ENCODE assay signal across 14 mouse cellular contexts in the genomic region with DNA sequence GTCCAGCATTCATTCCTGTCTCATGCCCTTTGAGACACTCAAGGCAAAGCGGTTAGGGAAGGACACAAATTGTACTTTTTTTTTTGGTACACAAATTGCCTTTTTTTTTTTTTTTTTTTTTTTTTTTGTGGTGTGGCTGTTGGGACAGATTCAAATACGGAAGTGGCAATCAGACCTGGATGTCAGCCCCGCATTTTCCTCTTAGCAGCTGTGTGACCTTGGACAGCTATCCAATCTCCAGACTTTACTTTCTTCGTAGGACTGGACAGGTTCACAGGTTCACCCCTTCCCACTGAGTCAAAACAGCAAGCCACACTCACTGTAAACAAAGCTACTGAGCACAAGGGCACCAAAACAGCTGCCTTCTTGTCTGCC. TPM values are rescaled to one million over a fixed set of nuclear protein-coding genes. Genes with fewer than 3 reads are reported as not detected.
A peak's percentile ranks its signal among the peaks of the same experiment; 100 is the strongest.
DNase-seq lines count a peak whose midpoint lies in the region; ATAC-seq and TF ChIP-seq lines count a peak whose summit lies in the region.
"Had no signal": no experiment of that assay in that cellular context is flagged by ENCODE, and none has a peak within 500 bp of the region (broad histone marks: within the 10 kb centered on the region; RNA-seq: fewer than 3 reads in every experiment).

No protein-coding gene starts in this region.

- DNase-seq in midbrain, embryonic 11.5 days (ENCODE audit: low spot score, missing footprints) = no peak
- DNase-seq in cerebellum, adult 2 months = no peak
- DNase-seq: adrenal gland, adult 2 months; cerebellum, adult 9-11 months; gastrocnemius, postnatal 36 days; kidney, postnatal 10 days had no signal

- 0 out of 2 replicates have a peak overlapping the region, but pooled peaks have one; percentile 11 for H3K27ac ChIP-seq in intestine, embryonic 15.5 days
- H3K27ac ChIP-seq in intestine, postnatal 0 days (ENCODE audit: low read depth, low read length) = no peak overlapping the region
- H3K27ac ChIP-seq in midbrain, embryonic 11.5 days (ENCODE audit: low read depth, low read length) = peak overlapping the region; percentile 25; the same call in 1 of the 2 replicates
- no peak overlapping the region for H3K27ac ChIP-seq in midbrain, embryonic 13.5 days
- 0 out of 2 replicates have a peak overlapping the region, but pooled peaks have one; percentile 7 for H3K27ac ChIP-seq in stomach, embryonic 16.5 days (ENCODE audit: low read length)
- no peak overlapping the region for H3K27ac ChIP-seq in cerebellum, adult 2 months (ENCODE audit: insufficient read depth, low read length)
- H3K27ac ChIP-seq: limb, embryonic 15.5 days had no signal

- 29% methylated on average over 4 of the region's 4 CpGs for whole genome bisulfite sequencing in intestine, embryonic 15.5 days
- 13% methylated on average over 4 of the region's 4 CpGs for WGBS in intestine, postnatal 0 days
- 37% methylated on average over 4 of the region's 4 CpGs for WGBS in midbrain, embryonic 11.5 days
- WGBS in midbrain, embryonic 13.5 days = 24% methylated on average over 4 of the region's 4 CpGs
- 34% methylated on average over 4 of the region's 4 CpGs for WGBS in stomach, embryonic 16.5 days
- WGBS in cerebellum, adult 2 months = 73% methylated on average over 4 of the region's 4 CpGs

- ATAC-seq in intestine, embryonic 15.5 days = no peak
- no peak for ATAC-seq in intestine, postnatal 0 days
- no peak for ATAC-seq in midbrain, embryonic 11.5 days (ENCODE audit: low FRiP score)
- ATAC-seq in midbrain, embryonic 13.5 days = no peak
- ATAC-seq in common myeloid progenitor, adult 5-6 weeks (replicated peaks; ENCODE audit: low read depth, poor library complexity, severe bottlenecking) = peak; percentile 61
- ATAC-seq in stomach, embryonic 16.5 days (ENCODE audit: insufficient read depth, low FRiP score) = no peak
- ATAC-seq: inflammation-experienced regulatory T-cells, adult 6 months had no signal

- TF ChIP-seq CTCF in intestine, postnatal 0 days (IDR thresholded peaks at IDR 0.05; ENCODE audit: low read depth) = no peak
- TF ChIP-seq CTCF in cerebellum, adult 2 months (IDR thresholded peaks at IDR 0.05; ENCODE audit: borderline replicate concordance, insufficient read depth, low read depth, low read length) = no peak

- H3K36me3 ChIP-seq in intestine, embryonic 15.5 days = no peaks in the 10 kb centered on the region
- H3K36me3 ChIP-seq in intestine, postnatal 0 days (ENCODE audit: control insufficient read depth, insufficient read depth) = no peaks in the 10 kb centered on the region
- no peaks in the 10 kb centered on the region for H3K36me3 ChIP-seq in midbrain, embryonic 11.5 days (ENCODE audit: control insufficient read depth, insufficient read depth, low read length)
- H3K36me3 ChIP-seq in midbrain, embryonic 13.5 days = no peaks in the 10 kb centered on the region
- H3K36me3 ChIP-seq in stomach, embryonic 16.5 days (ENCODE audit: control insufficient read depth, insufficient read depth, low read length) = no peaks in the 10 kb centered on the region
- H3K36me3 ChIP-seq: heart, embryonic 13.5 days; limb, embryonic 15.5 days had no signal

- H3K4me3 ChIP-seq in intestine, embryonic 15.5 days (replicated peaks) = no peak overlapping the region
- H3K4me3 ChIP-seq in intestine, postnatal 0 days (ENCODE audit: low read depth, low read length) = no peak overlapping the region
- H3K4me3 ChIP-seq in midbrain, embryonic 11.5 days (ENCODE audit: low read depth, low read length) = no peak overlapping the region
- no peak overlapping the region for H3K4me3 ChIP-seq in midbrain, embryonic 13.5 days (replicated peaks)
- H3K4me3 ChIP-seq in stomach, embryonic 16.5 days (replicated peaks; ENCODE audit: low read length) = no peak overlapping the region
- no peak overlapping the region for H3K4me3 ChIP-seq in cerebellum, adult 2 months (replicated peaks; ENCODE audit: insufficient read depth, low read depth, low read length)
- H3K4me3 ChIP-seq: heart, embryonic 13.5 days; limb, embryonic 15.5 days had no signal

- no peaks in the 10 kb centered on the region for H3K9me3 ChIP-seq in intestine, embryonic 15.5 days
- no peaks in the 10 kb centered on the region for H3K9me3 ChIP-seq in intestine, postnatal 0 days (ENCODE audit: control insufficient read depth)
- H3K9me3 ChIP-seq in midbrain, embryonic 11.5 days (ENCODE audit: control insufficient read depth, low read length) = no peaks in the 10 kb centered on the region
- H3K9me3 ChIP-seq in midbrain, embryonic 13.5 days = no peaks in the 10 kb centered on the region
- H3K9me3 ChIP-seq in stomach, embryonic 16.5 days (replicated peaks; ENCODE audit: control insufficient read depth, low read length) = no peaks in the 10 kb centered on the region
- H3K9me3 ChIP-seq: heart, embryonic 13.5 days; limb, embryonic 15.5 days had no signal

- no peaks in the 10 kb centered on the region for H3K27me3 ChIP-seq in intestine, embryonic 15.5 days (replicated peaks)
- H3K27me3 ChIP-seq in intestine, postnatal 0 days (replicated peaks; ENCODE audit: control insufficient read depth, insufficient read depth, low read length) = no peaks in the 10 kb centered on the region
- no peaks in the 10 kb centered on the region for H3K27me3 ChIP-seq in midbrain, embryonic 11.5 days (ENCODE audit: control insufficient read depth, insufficient read depth, low read length)
- H3K27me3 ChIP-seq in midbrain, embryonic 13.5 days = no peaks in the 10 kb centered on the region
- no peaks in the 10 kb centered on the region for H3K27me3 ChIP-seq in stomach, embryonic 16.5 days (ENCODE audit: control insufficient read depth, insufficient read depth, low read length)
- no peaks in the 10 kb centered on the region for H3K27me3 ChIP-seq in cerebellum, adult 2 months (ENCODE audit: control insufficient read depth, insufficient read depth, low read length)
- H3K27me3 ChIP-seq: limb, embryonic 15.5 days had no signal

- no peak for TF ChIP-seq POLR2A in cerebellum, adult 2 months (IDR thresholded peaks at IDR 0.05; ENCODE audit: borderline replicate concordance, insufficient read depth, low read length)

- H3K9ac ChIP-seq in intestine, embryonic 15.5 days = no peak overlapping the region
- no peak overlapping the region for H3K9ac ChIP-seq in intestine, postnatal 0 days (ENCODE audit: low read depth, low read length)
- H3K9ac ChIP-seq in midbrain, embryonic 11.5 days (ENCODE audit: low read length) = no peak overlapping the region
- H3K9ac ChIP-seq in midbrain, embryonic 13.5 days (replicated peaks) = no peak overlapping the region
- no peak overlapping the region for H3K9ac ChIP-seq in stomach, embryonic 16.5 days (ENCODE audit: low read length)
- H3K9ac ChIP-seq: heart, embryonic 13.5 days; limb, embryonic 15.5 days had no signal

- no peak overlapping the region for H3K4me2 ChIP-seq in intestine, embryonic 15.5 days (replicated peaks)
- H3K4me2 ChIP-seq in intestine, postnatal 0 days (replicated peaks; ENCODE audit: low read depth) = no peak overlapping the region
- no peak overlapping the region for H3K4me2 ChIP-seq in midbrain, embryonic 11.5 days
- H3K4me2 ChIP-seq in midbrain, embryonic 13.5 days (replicated peaks) = no peak overlapping the region
- H3K4me2 ChIP-seq in stomach, embryonic 16.5 days (ENCODE audit: low read depth, low read length) = no peak overlapping the region
- H3K4me2 ChIP-seq: heart, embryonic 13.5 days; limb, embryonic 15.5 days had no signal

- H3K4me1 ChIP-seq in intestine, embryonic 15.5 days (replicated peaks) = peaks cover 28% of the 10 kb centered on the region
- no peaks in the 10 kb centered on the region for H3K4me1 ChIP-seq in intestine, postnatal 0 days (replicated peaks; ENCODE audit: control insufficient read depth, insufficient read depth, low read length)
- H3K4me1 ChIP-seq in midbrain, embryonic 11.5 days (ENCODE audit: control insufficient read depth, insufficient read depth, low read length) = peaks cover 35% of the 10 kb centered on the region
- peaks cover 60% of the 10 kb centered on the region for H3K4me1 ChIP-seq in midbrain, embryonic 13.5 days (replicated peaks)
- H3K4me1 ChIP-seq in stomach, embryonic 16.5 days (ENCODE audit: control insufficient read depth, insufficient read depth, low read length) = peaks cover 51% of the 10 kb centered on the region
- H3K4me1 ChIP-seq in cerebellum, adult 2 months (ENCODE audit: control insufficient read depth, insufficient read depth, low read length) = peaks cover 63% of the 10 kb centered on the region

RNA-seq across cellular contexts. Expression of a gene that starts 57.5 kb away (rescaled TPM):
- polyA plus RNA-seq in intestine, embryonic 15.5 days (2015; fragmentation: Nextera tagmentation; extraction: Ambion mirVana) = 46.7 and 53.5 TPM in 2 replicates
- 32.3 and 35.4 TPM in 2 replicates for polyA plus RNA-seq in intestine, postnatal 0 days (2015; fragmentation: Nextera tagmentation; extraction: Ambion mirVana)
- 36.4 and 39.1 TPM in 2 replicates for polyA plus RNA-seq in midbrain, embryonic 11.5 days (2014; fragmentation: Nextera tagmentation; extraction: Ambion mirVana)
- 50.7 and 55.3 TPM in 2 replicates for polyA plus RNA-seq in midbrain, embryonic 13.5 days (2015; fragmentation: Nextera tagmentation; extraction: Ambion mirVana)
- total RNA-seq in common myeloid progenitor, adult 5-6 weeks (2017) = 14.7 and 14.8 TPM in 2 replicates
- 64.1 and 72.2 TPM in 2 replicates for polyA plus RNA-seq in stomach, embryonic 16.5 days (2015; fragmentation: Nextera tagmentation; extraction: Ambion mirVana)
- 544 TPM in 2 replicates for polyA plus RNA-seq in cerebellum, adult 2 months (2012; rRNA removed)

Comparison
In these comparisons a context has a peak if more than half of its experiments do, and no peak if none do; other contexts are left out.
1. H3K27ac ChIP-seq: peak in intestine, embryonic 15.5 days (single experiment), midbrain, embryonic 11.5 days (single experiment) and stomach, embryonic 16.5 days (single experiment); none in intestine, postnatal 0 days (single experiment), midbrain, embryonic 13.5 days (single experiment) and cerebellum, adult 2 months (single experiment).